Mouse (Mus musculus) right cerebral cortex, adult 18-20 months (tissue): ENCODE results near the gene Inf2.

Experiments
- DNase-seq: peaks from one replicate; pipeline ENCODE4 v3.0.0; 2022; ENCODE audit warnings: mixed read lengths

Inf2 gene

GRCm38 (mm10) chr12:112627097-112627881, 38.7 kb downstream of the Inf2 start:
- DNase-seq, result no peak

GRCm38 (mm10) chr12:112628197-112628596, 39.6 kb downstream of the Inf2 start:
- DNase-seq, result no peak

- peak; percentile 65 for DNase-seq
Measured at GRCm38 (mm10) chr12:112628928-112629721, 40.5 kb downstream of the Inf2 start.

GRCm38 (mm10) chr12:112630029-112630428, 41.4 kb downstream of the Inf2 start:
- DNase-seq, result no peak

GRCm38 (mm10) chr12:112630796-112631195, 42.2 kb downstream of the Inf2 start:
- DNase-seq, result no peak

- DNase-seq, result no peak
Measured at GRCm38 (mm10) chr12:112631472-112631871, 42.9 kb downstream of the Inf2 start.

GRCm38 (mm10) chr12:112632084-112632777, 43.6 kb downstream of the Inf2 start:
- DNase-seq, result no peak

- DNase-seq, result no peak
Measured at GRCm38 (mm10) chr12:112632907-112633306, 44.3 kb downstream of the Inf2 start.

- DNase-seq, result no peak
Measured at GRCm38 (mm10) chr12:112633686-112634085, 45.1 kb downstream of the Inf2 start.

GRCm38 (mm10) chr12:112639526-112639925, 50.9 kb downstream of the Inf2 start:
- DNase-seq, result no peak

GRCm38 (mm10) chr12:112643126-112643525, 54.5 kb downstream of the Inf2 start:
- no peak for DNase-seq

GRCm38 (mm10) chr12:112644180-112644854, 55.7 kb downstream of the Inf2 start, which contains the start of gene Siva1:
Siva1 (plus strand) TSS chr12:112644679.
- DNase-seq, result peak; percentile 99

- DNase-seq, result peak; percentile 61
Measured at GRCm38 (mm10) chr12:112644855-112645506, 56.4 kb downstream of the Inf2 start.

GRCm38 (mm10) chr12:112646139-112646538, 57.6 kb downstream of the Inf2 start:
- no peak for DNase-seq

GRCm38 (mm10) chr12:112648081-112648480, 59.5 kb downstream of the Inf2 start:
- DNase-seq, result no peak

- no peak for DNase-seq
Measured at GRCm38 (mm10) chr12:112651778-112652439, 63.3 kb downstream of the Inf2 start.

GRCm38 (mm10) chr12:112653157-112653824, 64.7 kb downstream of the Inf2 start:
- DNase-seq, result peak; percentile 84

- DNase-seq, result no peak
Measured at GRCm38 (mm10) chr12:112654076-112654475, 65.5 kb downstream of the Inf2 start.

- no peak for DNase-seq
Measured at GRCm38 (mm10) chr12:112658619-112659018, 70.0 kb downstream of the Inf2 start.

- peak; percentile 60 for DNase-seq
Measured at GRCm38 (mm10) chr12:112659109-112659508, 70.5 kb downstream of the Inf2 start.
